Mouse (Mus musculus) myocyte (in vitro differentiated cells): ENCODE measurements at regions not wholly inside any gene's neighbourhood (a gene's known extent, or its start where the extent isn't known, plus 50 kb on each side); places are given as distances from the start of the nearest gene placed in this dataset.

Experiments used
- POLR2A ChIP-seq: IDR thresholded peaks from one replicate; pipeline ENCODE4 v1.6.1; 2011; ENCODE audit warnings: low read depth, mild to moderate bottlenecking, control low read depth, moderate library complexity; ENCODE audit not compliant: insufficient read length
- TCF3 ChIP-seq: IDR thresholded peaks from one replicate; pipeline ENCODE4 v1.6.1; 2011; ENCODE audit warnings: low read depth, control low read depth; ENCODE audit not compliant: insufficient read length

DNA sequence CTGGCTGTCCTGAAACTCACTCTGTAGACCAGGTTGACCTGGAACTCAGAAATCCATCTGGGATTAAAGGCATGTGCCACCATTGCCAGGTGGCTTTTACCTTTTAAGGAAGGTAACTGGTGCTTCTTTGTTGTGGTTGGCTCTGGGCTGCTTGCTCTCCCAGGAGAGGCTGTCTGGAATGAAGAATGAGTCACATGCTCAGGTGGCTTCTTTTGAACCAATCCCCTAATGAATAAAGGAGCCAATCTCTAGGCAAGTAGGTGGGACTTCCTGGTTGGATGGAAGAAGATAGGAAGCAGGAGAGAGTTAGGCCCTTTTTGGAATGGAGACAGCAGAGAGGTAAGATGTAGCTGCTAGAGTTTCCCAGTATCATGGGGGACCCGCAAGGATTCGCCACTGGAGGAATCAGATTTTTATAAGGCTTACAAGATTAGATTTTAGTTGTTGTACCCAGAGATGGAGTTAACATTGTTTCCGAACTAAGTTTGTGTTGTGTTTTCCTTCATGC is 241.6 kb downstream of the Enc1 start:
- TF ChIP-seq POLR2A (no peak), TCF3 (no peak)
